Mouse (Mus musculus) urinary bladder, postnatal 14 days (tissue): ENCODE data around the gene Gpatch3.
A peak's percentile ranks its signal among the peaks of the same experiment; 100 is the strongest.

Experiments used
- DNase-seq: peaks from one replicate; pipeline ENCODE4 v3.0.0; 2021; ENCODE audit warnings: low spot score

Gene Gpatch3

GRCm38 (mm10) chr4:133574070-133574842, at the start of gene Gpatch3:
Gene Gpatch3 (plus strand): TSS chr4:133574745.
- DNase-seq = peak; percentile 94

- DNase-seq = no peak
These were observed 46.8 kb upstream of the Gpatch3 start for GRCm38 (mm10) chr4:133527788-133528187.

DNA sequence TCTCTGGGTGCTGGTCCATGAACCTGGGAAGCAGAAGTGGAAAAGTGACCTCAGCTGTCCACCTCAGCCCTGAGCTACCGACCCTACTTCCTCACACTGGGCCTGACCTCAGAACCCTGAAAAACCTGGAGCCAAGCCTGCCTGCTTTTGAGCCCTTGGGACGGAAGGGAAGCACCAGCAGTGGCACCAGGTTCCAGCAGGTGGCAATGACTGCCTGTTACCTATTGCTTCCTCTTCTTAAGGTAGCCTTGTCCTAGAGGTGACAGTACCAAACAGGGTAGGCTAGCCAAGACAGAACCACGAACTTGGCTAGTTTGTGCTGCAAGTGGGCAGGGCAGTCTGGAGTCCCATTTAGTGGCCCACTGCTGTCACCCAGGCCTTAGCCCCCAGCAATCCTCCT, 41.8 kb upstream of the Gpatch3 start:
- DNase-seq = no peak

DNA sequence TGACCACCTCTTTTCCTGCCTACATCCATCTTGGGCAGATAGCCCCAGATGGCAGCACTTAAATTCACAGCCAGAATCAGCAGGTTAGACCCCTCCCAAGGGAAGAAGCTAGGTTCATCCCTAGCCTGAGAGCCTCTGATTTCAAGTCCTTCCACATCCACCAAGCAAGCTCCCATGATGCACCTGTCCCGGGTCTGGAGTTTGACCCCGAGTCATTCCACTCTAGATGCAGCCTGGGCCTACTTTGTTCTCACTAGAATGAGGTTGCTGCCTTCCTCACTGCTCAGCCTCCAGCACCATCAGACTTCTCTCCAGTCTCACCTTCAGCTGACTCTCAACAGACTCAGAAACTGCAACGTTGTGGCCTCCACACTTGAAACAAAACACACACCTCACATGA, 38.5 kb upstream of the Gpatch3 start:
- no peak for DNase-seq

DNA sequence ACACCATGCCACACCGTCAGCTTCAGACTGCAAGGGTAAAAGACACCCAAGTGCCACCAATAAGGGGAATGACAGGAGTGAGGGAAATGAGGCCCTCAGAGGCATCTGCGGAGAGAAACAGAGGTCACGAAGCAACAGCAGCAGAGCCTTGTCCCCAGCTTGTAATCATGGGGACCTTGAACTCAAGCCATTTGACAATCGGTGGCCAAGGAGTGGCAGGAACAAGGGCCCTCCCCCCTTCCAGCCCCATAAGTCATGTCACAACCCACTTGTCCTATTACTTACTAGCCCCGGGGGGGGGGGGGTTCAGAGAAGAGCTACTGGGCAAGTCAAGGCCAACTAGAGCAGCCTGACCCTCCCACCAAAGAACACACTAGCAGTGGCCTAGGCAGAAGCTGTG, 37.9 kb upstream of the Gpatch3 start:
- DNase-seq = no peak

GRCm38 (mm10) chr4:133545272-133546231, 29.0 kb upstream of the Gpatch3 start, which contains the start of gene Nudc:
Gene Nudc (minus strand): TSS chr4:133545996.
- peak; percentile 97 for DNase-seq

GRCm38 (mm10) chr4:133552029-133552428, 22.5 kb upstream of the Gpatch3 start:
- DNase-seq = no peak

DNA sequence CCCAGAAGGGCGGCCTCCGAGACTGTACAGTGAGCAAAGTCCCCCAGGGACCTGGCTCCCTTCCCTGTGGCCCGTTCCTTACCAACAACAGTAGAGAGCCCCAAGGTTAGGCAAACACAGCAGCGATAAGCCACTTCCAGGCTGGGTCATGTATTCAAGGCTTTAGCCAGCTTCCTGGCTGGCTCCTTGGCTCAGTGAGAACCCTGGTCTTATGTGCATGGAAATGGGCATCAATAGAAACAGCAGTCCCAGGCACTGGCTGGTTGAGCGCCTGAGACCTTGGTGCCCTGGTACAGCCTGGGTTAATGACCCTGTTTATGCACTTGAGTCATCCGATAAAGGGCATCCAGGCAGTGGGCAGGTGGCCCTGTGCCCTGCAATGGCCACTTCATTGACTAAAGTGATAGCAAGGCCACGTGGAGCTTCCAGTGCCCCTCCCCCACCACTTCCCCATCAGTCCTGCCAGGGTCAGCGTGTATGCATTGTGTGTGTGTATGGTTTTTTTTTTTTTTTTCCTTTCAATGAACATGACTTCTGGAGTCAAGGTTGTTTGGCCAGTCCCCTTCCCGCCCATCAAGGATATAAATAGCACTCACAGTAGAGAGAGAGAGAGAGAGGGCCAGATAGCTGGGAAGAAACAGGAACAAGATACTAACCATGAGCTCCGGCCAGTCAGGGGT, 21.6 kb upstream of the Gpatch3 start, which contains the start of gene Nr0b2:
TSS of gene Nr0b2 (plus strand) at position 609 of the 680 bp plus-strand sequence.
- no peak for DNase-seq

DNA sequence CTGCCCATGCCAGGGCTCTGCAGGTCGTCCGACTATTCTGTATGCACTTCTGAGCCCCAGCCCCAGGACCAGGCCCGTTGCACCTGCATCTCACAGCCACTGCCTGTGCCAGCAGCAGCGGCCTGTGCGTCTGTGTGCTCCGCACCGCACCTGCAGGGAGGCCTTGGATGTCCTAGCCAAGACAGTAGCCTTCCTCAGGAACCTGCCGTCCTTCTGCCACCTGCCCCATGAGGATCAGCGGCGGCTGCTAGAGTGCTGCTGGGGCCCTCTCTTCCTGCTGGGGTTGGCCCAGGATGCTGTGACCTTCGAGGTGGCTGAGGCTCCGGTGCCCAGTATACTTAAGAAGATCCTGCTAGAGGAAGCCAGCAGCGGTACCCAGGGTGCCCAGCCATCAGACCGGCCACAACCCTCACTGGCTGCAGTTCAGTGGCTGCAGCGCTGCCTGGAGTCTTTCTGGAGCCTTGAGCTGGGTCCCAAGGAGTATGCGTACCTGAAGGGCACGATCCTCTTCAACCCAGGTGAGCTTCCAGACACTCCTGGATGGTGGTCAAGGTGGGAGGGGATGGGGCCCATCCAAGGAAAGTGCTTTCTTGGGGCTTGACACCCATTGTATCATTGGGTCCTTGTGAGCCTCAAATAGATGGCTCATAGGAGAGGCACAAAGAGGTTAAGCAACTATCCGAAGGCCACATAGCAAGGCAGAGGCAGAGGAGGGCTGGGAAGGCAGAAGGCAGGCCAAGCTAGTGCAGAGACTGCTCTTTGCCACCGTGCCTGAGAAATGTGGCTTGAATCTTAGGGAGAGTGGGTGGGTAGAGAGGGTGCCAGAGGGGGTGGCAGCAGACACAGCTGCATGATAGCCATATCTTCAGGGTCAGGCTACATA, 20.9 kb upstream of the Gpatch3 start:
- no peak for DNase-seq

DNA sequence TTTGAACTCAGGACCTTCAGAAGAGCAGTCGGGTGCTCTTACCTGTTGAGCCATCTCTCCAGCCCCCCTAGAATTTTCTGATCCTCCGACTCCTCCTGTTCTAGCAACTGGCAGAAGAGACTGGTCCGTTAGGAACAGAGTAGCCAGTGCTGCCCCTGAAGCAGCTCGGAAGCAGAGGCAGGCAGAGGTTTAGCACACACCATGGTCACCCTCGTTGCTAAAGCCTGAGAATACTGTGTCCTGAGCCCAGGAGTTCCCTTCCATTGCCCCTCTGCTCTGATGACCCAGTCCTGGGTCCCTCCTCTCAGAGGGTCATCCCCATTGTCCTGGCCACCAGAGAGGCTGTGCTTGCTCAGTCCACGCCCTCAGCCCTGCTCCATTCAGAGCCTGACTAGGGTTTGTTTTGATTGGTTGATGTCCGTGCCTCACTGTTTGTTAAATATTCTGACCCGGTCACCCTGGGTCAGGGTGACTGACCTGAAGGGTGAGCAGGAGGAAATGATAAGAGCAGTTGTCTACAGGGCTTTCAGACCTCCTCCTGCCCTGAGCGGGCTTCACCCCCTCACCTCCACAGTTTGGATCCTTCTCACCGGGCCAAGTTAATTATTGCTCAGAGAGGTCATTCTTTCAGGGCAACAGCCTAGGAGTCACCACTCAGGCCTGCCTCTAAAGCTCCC, 17.4 kb upstream of the Gpatch3 start:
- DNase-seq = no peak

GRCm38 (mm10) chr4:133559846-133560245, 14.7 kb upstream of the Gpatch3 start:
- no peak for DNase-seq

- no peak for DNase-seq
These were observed 12.9 kb upstream of the Gpatch3 start for GRCm38 (mm10) chr4:133561622-133562021.

DNA sequence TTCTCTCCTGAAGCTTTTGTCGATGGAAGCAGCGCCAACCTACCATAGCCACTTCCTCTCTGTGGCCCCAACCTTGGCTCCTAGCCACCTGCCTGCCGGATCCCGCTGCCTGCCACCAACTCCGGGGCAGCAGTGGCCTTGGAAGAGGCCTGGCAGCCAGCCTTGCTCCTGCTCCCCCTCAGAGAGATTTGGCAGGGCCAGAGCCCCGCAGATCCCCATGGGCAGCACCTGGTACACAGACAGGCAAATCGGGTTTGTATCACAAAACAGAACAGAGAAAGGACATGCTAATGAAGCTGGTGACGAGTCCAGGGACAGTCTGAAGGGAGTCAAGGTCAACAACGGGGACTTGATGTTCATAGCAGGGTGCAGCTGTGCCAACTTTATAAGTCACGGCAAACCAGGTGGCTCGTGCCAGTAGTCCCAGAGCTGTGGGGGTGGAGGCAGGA, 11.4 kb upstream of the Gpatch3 start:
- peak; percentile 18 for DNase-seq

DNA sequence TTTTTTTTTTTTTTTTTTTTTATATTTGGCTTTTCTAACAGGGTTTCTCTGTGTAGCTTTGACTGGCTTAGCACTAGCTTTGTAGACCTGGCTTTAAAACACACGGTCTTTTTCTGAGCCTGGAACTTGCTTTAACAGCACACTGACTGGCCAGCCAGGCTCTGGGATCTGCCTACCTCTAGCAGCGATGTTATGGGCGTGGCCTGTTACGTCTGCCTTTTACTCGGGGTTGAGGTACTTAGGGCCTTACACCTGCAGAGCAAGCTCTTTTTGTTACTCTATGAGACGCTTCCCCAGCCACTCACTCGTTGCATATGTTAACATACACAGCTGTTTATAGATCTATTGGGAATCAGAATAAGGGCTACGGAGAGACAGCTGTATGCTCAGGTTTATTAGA, 7.3 kb upstream of the Gpatch3 start:
- no peak for DNase-seq

DNA sequence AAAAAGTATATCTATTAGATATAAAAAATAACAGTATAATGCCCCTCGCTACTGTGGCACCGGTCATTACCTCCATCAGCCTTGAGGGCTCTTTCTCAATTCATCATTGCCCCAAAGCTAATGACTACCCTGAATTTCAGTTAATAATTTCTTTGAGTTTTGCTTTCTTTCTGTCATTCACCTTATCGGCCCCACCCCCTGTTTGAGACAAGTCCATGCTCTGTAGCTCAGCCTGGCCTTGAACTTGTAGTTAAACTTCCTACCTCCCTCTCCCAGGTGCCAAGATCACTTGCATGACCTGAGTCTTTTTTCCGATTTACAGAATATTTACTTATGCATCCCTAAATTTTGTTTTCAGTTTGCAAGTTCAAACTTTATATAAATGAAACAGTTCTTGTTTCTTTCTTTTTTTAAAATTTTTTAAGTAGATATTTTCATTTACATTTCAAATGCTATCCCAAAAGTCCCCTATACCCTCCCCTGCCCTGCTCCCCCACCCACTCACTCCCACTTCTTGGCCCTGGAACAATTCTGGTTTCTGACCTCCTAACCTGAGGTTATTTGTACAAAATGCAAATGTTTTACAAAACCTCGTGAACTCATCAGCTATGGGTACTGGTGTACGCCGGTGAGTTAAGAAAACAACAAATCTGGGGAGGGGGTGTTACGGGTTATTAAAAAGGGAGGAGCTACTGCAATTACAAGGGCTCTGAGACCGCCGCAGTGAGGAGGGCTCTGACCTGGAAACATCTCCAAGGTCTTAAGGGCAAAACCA, 5.1 kb upstream of the Gpatch3 start:
- DNase-seq = no peak

DNA sequence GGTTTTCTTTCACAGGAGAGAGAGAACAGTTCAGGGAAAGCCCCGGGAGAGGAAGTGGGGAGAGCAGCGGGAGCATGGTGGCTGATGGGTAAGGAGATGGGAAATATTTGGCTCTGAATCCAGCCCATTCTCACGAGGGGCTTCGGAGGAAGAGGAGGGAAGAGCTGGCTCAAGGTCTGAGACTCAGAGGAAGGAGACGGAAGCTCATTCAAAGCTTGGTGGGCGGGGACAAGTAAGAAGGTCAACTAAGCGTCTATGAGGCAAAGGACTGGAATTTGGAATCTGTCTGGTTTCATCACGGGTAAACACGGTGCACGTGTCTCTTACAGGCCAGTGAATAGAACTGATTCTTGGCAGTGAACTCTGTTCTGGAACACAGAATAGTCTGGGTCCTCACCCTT, 4.5 kb upstream of the Gpatch3 start:
- no peak for DNase-seq

DNA sequence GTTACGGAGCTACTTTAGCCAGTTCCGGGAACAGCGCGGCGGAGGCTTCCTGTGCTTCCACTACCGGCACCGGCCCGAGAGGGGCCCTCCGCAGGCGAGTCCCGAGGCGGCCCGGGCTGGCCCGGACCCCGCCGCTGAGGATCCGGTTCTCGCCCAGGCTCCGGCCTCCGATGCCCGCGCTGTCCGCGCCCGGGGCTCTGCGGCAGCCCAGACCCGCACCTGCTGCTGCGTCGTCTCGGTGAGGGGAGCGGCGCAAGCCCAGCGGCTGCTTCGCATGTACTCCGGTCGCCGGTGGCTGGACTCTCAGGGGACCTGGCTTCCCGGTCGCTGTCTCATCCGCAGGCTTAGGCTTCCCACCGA, 278 bp downstream of the Gpatch3 start:
- no peak for DNase-seq

- no peak for DNase-seq
These were observed 3.4 kb downstream of the Gpatch3 start for GRCm38 (mm10) chr4:133577983-133578382.

DNA sequence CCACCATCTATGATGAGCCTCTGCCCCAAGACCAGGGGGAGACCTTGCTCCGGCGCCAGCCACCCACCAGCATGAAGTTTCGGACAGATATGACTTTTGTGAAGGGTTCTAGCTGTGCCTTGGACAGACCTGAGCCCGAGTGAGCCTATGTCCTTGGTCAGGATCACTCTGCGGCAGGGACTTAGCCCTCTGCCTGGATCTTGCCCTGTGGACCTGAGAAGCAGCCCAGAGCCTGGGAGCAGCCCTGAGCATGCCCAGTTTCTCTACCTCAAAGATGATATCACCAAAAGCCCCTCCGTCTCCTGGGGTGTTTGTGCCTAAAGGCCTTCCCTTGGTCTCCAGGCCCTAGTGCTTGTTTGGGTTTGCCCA, 9.1 kb downstream of the Gpatch3 start:
- DNase-seq = no peak
